Mouse (Mus musculus) megakaryocyte, embryonic 14.5 days (primary cell): ENCODE measurements at regions not wholly inside any gene's neighbourhood (a gene's known extent, or its start where the extent isn't known, plus 50 kb on each side); places are given as distances from the start of the nearest gene placed in this dataset.
"Not testable (repeated sequence)": the region's sequence is repeated elsewhere in the genome, so short reads cannot be mapped to it uniquely, and the experiment has no call there.

Source experiments
- H3K27me3 ChIP-seq: replicated peaks from 2 replicates; pipeline ENCODE3; 2012; ENCODE audit warnings: inconsistent platforms
- H3K36me3 ChIP-seq: replicated peaks from 2 replicates; pipeline ENCODE3; 2012; ENCODE audit warnings: low read length, inconsistent platforms, mixed read lengths
- H3K4me1 ChIP-seq: 2 replicates; pipeline ENCODE4 v1.6.1; 2012; ENCODE audit warnings: inconsistent platforms
- H3K4me3 ChIP-seq: replicated peaks from 2 replicates; pipeline ENCODE3; 2012; ENCODE audit warnings: moderate library complexity, mild to moderate bottlenecking, inconsistent platforms
- H3K9me3 ChIP-seq: 2 replicates; pipeline ENCODE4 v1.6.1; 2012; ENCODE audit warnings: inconsistent platforms
- FLI1 ChIP-seq: IDR thresholded peaks from 2 replicates; pipeline ENCODE4 v1.6.1; 2012; ENCODE audit warnings: low read length, inconsistent platforms, mixed read lengths
- GATA1 ChIP-seq: IDR thresholded peaks from 3 replicates; pipeline ENCODE4 v1.6.1; 2012; ENCODE audit warnings: mixed read lengths, low read length, inconsistent platforms, borderline replicate concordance

GRCm38 (mm10) chr3:38282891-38283290 lies 201.8 kb downstream of the Ankrd50 start:
- Histone ChIP-seq H3K9me3 (peaks cover 7% of the 10 kb centered on the region), H3K4me1 (peaks cover 15% of the 10 kb centered on the region), H3K27me3 (peaks cover 27% of the 10 kb centered on the region), H3K36me3 (no peaks in the 10 kb centered on the region), H3K4me3 (no peak overlapping the region)
- TF ChIP-seq FLI1 (no peak), GATA1 (no peak)

GRCm38 (mm10) chr3:38281683-38282082 lies 203.0 kb downstream of the Ankrd50 start:
- no peak for TF ChIP-seq FLI1
- TF ChIP-seq GATA1 = no peak
- Histone ChIP-seq H3K4me3 (no peak overlapping the region), H3K27me3 (peaks cover 31% of the 10 kb centered on the region), H3K36me3 (no peaks in the 10 kb centered on the region), H3K4me1 (peaks cover 15% of the 10 kb centered on the region), H3K9me3 (peaks cover 6% of the 10 kb centered on the region)

GRCm38 (mm10) chr3:38280876-38281275 lies 203.8 kb downstream of the Ankrd50 start:
- Histone ChIP-seq H3K9me3 (peaks cover 4% of the 10 kb centered on the region), H3K4me1 (peaks cover 15% of the 10 kb centered on the region), H3K36me3 (no peaks in the 10 kb centered on the region), H3K27me3 (peaks cover 31% of the 10 kb centered on the region), H3K4me3 (no peak overlapping the region)
- no peak for TF ChIP-seq GATA1
- no peak for TF ChIP-seq FLI1

- H3K4me1 ChIP-seq = peaks cover 15% of the 10 kb centered on the region
- no peak for TF ChIP-seq FLI1
- TF ChIP-seq GATA1 = no peak
- H3K9me3 ChIP-seq = no peaks in the 10 kb centered on the region
- peaks cover 27% of the 10 kb centered on the region for H3K27me3 ChIP-seq
- no peaks in the 10 kb centered on the region for H3K36me3 ChIP-seq
- no peak overlapping the region for H3K4me3 ChIP-seq
Measured at GRCm38 (mm10) chr3:38280105-38280504, 204.5 kb downstream of the Ankrd50 start.

GRCm38 (mm10) chr3:38276948-38277504 lies 207.6 kb downstream of the Ankrd50 start:
- H3K36me3 ChIP-seq = no peaks in the 10 kb centered on the region
- H3K4me3 ChIP-seq = no peak overlapping the region
- TF ChIP-seq GATA1 (no peak), FLI1 (no peak)
- H3K27me3 ChIP-seq = peaks cover 16% of the 10 kb centered on the region
- H3K9me3 ChIP-seq = no peaks in the 10 kb centered on the region
- H3K4me1 ChIP-seq = no peaks in the 10 kb centered on the region

GRCm38 (mm10) chr3:38275321-38275720 lies 209.3 kb downstream of the Ankrd50 start:
- no peaks in the 10 kb centered on the region for H3K4me1 ChIP-seq
- H3K27me3 ChIP-seq = peaks cover 12% of the 10 kb centered on the region
- no peaks in the 10 kb centered on the region for H3K9me3 ChIP-seq
- H3K4me3 ChIP-seq = no peak overlapping the region
- no peak for TF ChIP-seq GATA1
- TF ChIP-seq FLI1 = no peak
- no peaks in the 10 kb centered on the region for H3K36me3 ChIP-seq

- Histone ChIP-seq H3K27me3 (peaks cover 4% of the 10 kb centered on the region), H3K9me3 (peaks cover 3% of the 10 kb centered on the region; the same call in 1 of the 2 replicates), H3K36me3 (no peaks in the 10 kb centered on the region), H3K4me1 (no peaks in the 10 kb centered on the region), H3K4me3 (no peak overlapping the region)
- no peak for TF ChIP-seq FLI1
- TF ChIP-seq GATA1 = no peak
Measured at GRCm38 (mm10) chr3:38270742-38271141, 213.9 kb downstream of the Ankrd50 start.

- Histone ChIP-seq H3K27me3 (peaks cover 2% of the 10 kb centered on the region), H3K4me3 (no peak overlapping the region), H3K36me3 (no peaks in the 10 kb centered on the region), H3K4me1 (no peaks in the 10 kb centered on the region), H3K9me3 (peaks cover 3% of the 10 kb centered on the region; the same call in 1 of the 2 replicates)
- TF ChIP-seq GATA1 (no peak), FLI1 (no peak)
Measured at GRCm38 (mm10) chr3:38268226-38268625, 216.4 kb downstream of the Ankrd50 start.

GRCm38 (mm10) chr3:38263261-38264141 lies 221.1 kb downstream of the Ankrd50 start:
- TF ChIP-seq GATA1 = no peak
- TF ChIP-seq FLI1 = no peak
- H3K4me3 ChIP-seq = no peak overlapping the region
- H3K36me3 ChIP-seq = no peaks in the 10 kb centered on the region
- no peaks in the 10 kb centered on the region for H3K4me1 ChIP-seq
- peaks cover 1% of the 10 kb centered on the region for H3K27me3 ChIP-seq
- H3K9me3 ChIP-seq = peaks cover 14% of the 10 kb centered on the region; the same call in 1 of the 2 replicates

GRCm38 (mm10) chr3:38261326-38262075 lies 223.1 kb downstream of the Ankrd50 start:
- Histone ChIP-seq H3K36me3 (no peaks in the 10 kb centered on the region), H3K4me1 (no peaks in the 10 kb centered on the region), H3K9me3 (peaks cover 14% of the 10 kb centered on the region; the same call in 1 of the 2 replicates), H3K4me3 (no peak overlapping the region), H3K27me3 (peaks cover 4% of the 10 kb centered on the region)
- TF ChIP-seq GATA1 = no peak
- no peak for TF ChIP-seq FLI1

- not testable (repeated sequence) for H3K27me3 ChIP-seq, H3K4me3 ChIP-seq, H3K36me3 ChIP-seq, H3K4me1 ChIP-seq
- peaks cover 10% of the 10 kb centered on the region; the same call in 1 of the 2 replicates for H3K9me3 ChIP-seq
Measured at GRCm38 (mm10) chr3:38259223-38259622, 225.4 kb downstream of the Ankrd50 start.
